Mouse (Mus musculus) megakaryocyte-erythroid progenitor cell, adult 5-6 weeks (primary cell): ENCODE results near the gene Hlf. TPM values are rescaled to one million over a fixed set of nuclear protein-coding genes. Genes with fewer than 3 reads are reported as not detected.

Source experiments
- ATAC-seq: replicated peaks from 2 replicates; pipeline ENCODE4 v1.8.0; 2016; ENCODE audit warnings: mild to moderate bottlenecking, inconsistent platforms; ENCODE audit not compliant: severe bottlenecking, poor library complexity, low FRiP score, low TSS enrichment
- total RNA-seq, 2 experiments: library from RNA; stranded (forward) in 1 of 2; stranded (reverse) in 1 of 2; fragments of 200-1000, 215-1000 nt in 1 of 2; fragments of >200 nt in 1 of 2; fragmentation: Nextera tagmentation in 1 of 2; gene quantifications; 2 replicates each; pipeline ENCODE4 v1.2.3; 2014 to 2017

Hlf gene
- total RNA-seq (2014; fragmentation: Nextera tagmentation) (0.70 and 4.8 TPM in 2 replicates), total RNA-seq (2017) (0.70 and 4.6 TPM in 2 replicates)

DNA sequence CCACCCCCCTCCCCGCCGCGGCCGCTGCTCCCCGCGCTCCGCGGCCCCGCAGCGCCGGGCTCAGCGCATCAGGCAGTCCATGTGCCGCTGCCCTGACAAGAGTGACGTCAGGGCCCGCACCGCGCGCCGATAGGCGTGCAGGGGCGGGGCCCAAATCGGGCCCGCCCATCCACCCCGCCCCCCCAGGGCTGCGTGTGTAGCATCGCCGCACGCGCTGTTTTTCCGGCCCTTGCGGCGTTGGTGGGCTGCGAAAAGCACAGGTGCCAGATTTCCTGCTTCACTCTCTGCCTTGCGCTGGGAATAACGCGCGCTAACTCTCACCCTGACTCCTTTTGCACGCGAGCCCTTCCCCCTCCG lies at the start of gene Hlf:
Gene Hlf (minus strand): TSS at position 79 of the 357 bp plus-strand sequence.
- peak; percentile 86 for ATAC-seq

DNA sequence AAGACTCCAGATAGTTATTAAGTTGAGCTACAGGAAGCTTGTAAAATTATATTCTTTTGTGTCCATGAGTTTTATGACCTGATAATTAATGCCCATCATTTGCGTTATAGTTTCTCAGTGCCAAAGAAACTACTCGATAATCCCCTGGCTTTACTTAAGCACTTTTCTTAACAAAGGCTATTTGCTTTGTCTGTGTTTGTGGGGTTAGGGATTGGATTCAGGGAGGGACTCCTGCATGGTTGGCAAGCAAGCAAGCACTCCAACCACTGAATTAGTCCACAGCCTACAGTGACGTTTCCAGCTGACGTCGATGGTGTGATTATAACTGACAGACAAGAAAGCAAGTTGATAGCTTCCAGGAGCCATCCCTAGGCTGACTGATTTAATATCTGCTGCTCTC lies 48.1 kb upstream of the Hlf start:
- no peak for ATAC-seq

DNA sequence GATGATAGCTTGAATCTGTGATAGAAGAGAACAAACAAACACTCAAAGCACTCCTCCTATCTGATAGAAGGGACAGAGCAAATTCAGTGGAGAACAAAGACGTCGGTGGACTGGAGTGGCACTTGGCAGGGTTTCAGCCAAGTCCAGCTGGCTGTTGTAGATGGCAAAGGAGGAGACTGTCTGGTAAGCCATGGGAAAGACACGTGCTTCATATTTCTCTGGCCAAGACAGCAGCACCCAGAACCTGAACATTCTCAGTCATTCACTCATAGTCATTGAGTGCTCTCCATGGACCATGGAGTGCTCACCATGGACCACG lies 34.5 kb upstream of the Hlf start:
- ATAC-seq, result no peak

DNA sequence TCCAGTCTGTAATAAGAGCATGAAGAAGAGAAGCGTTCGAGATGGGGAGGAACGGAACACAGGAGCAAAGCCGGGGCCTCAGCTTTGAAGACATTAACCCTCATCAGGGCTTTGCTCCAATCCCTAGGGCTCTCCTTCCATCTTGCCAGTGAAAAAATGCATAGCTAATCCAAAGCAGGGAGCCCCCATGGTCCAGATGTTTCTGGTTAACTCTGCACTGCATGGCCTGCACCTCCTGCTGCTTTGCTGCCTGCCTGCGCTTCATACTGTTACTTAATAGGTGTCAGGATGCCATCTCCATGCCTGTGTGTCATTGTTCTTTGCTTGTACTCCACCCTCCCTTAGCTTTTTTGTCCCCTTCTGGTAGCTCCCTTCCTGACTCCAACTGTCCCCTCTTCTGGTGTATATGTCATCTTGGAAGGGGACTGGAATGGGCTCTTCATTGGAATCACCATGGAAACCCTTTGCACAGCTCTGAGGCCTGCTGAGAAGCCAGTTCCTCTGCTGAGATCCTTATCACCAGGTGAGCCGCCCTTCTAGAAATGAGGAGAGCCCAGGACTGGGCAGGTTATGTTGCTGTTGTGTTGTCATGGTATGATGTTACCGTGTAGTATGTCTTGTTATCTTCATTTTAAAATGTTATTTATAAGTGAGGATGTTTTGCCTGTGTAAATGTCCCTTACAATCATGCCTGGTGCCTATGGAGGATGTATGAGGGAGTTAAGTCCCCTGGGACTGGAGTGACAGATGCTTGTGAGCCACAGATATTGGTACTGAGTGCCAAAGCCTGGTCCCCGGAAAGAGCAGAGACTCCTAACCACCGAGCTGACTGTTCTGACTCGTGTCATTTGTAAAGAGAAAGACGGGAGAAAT lies 33.9 kb upstream of the Hlf start:
- no peak for ATAC-seq

DNA sequence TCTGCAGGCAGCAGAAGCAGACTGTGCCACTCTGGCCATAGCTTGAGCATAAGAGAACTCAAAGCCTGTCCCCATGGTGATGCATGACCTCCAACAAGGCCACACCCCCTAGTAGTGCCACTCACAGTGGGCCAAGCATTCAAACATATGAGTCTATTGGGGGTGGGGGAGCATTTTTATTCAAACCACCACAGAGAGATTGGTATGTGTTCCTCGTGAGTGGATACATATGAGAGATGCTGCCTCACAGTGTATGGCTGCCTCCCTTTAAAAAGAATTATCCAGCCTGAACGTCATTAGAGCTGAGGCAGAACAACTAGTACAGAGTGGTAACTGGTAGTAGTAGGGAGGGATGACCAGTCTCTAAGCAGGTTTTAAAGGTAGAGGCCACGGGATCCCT lies 33.2 kb upstream of the Hlf start:
- no peak for ATAC-seq

DNA sequence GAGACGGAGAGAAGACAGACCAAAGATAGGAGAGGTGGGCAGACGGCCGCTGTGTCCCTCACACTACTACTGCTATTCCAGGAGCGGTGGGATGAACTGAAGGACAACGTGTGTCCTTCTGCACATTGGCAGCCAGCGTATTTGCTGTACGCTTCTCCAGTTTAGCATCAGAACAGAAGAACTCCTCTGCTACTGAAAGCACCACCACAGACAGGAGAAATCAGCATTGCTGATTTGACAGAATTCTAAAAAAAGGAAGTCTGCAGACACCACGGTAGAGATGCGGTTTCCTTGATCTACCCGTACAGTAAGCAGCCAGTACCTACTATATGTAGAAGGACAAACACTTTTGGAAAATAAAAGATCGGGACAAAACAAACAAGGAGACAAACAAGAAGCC lies 29.0 kb upstream of the Hlf start:
- no peak for ATAC-seq

DNA sequence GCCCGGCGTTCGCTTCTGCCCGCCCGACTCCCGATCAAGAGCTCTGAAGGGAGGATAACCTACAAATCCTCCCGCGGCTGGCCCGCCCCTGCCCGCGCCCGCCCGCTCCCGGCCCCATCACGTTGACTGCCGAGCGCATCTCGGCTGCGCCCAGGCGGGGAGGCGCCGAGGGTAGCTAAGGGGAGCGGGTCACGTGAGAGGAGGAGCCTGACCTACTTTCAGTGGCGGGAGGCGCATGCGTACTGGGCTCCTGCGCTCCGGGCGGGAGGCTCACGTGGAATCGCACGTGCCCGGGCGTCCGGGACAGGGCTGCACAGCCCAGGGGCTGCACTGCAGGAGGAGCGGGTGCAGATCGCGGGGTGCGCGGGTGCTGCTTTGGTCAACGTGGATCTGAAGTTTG lies 27.2 kb upstream of the Hlf start:
- peak; percentile 96 for ATAC-seq

DNA sequence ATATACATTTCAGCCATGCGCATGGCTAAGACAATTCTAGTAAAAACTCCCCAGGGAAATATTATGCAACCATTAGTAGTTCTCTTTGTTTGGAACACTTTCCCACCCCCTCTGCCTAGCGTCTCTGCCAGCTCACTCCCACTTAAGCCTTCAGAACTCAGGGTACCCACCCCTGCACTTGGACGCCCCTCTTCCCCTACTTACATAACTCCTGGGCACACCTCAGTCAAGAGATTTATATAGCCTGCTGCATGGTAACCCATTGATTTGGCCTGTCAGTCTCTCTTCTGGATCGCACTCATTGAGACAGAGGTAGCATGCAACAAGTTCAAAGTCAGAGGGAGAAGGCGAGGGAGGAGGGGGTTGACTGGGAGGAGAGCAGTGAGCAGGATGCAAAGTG lies 26.3 kb upstream of the Hlf start:
- ATAC-seq, result no peak

DNA sequence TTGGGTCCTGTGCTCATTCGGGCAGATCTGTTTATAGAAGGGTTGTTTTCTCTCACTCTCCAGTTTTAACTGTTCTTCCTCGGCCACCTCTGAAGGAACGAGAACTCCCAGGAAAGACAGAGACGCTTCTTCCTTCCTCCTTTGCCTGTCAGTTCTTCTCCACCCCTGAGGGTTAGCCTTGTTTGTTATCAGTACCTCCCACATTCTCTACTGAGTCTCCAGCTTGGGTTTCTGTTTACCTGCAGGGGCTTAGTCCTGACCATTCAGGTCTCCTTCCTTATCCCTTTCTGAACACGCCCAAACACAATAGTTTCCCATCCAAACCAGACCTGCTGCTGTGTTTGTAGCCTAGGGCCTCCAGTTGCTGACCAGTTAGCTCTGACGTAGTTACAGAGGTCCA lies 8.2 kb upstream of the Hlf start:
- peak; percentile 66 for ATAC-seq

DNA sequence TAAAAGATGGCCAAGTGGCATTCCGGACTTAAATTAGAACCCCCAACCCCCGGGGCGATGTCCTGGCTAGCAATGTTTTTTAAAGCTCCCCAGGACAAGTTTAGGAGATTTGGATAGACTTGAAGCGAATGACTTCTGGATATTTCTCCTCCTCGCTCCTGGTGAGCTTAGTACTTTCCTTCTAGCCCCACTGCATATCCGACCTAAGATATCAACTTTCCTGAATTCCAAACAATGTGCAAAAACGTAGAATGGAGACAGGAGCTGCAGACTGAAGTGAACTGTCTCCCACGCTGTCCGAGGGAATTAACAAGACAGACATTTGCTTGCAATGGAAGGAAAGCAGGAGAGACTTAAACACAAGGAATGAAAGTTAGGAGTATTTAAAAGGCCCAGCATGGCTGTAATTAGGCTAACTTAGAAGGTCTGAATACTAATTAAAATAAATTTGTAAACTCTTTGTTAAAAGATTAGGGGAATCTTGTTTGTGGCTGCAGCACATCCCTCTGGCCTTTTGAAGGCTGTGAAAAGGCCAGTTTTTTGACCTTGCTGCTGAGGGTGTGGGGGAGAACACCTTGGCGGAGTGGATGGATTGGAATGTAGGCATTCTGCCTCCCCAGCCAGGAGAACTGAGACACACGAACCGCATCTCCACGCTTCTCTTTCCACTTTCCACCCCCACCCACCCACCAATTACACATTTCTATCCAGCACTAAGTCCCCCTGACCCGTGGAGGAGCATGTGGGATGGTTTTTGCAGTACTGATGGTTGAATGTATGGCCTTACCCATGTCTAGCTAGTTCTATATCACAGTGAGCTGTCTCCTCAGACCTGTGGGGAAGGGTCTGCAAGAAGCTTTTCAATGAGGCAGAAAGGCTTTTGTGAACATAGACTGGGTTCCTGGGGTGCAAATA lies 833 bp upstream of the Hlf start:
- no peak for ATAC-seq

DNA sequence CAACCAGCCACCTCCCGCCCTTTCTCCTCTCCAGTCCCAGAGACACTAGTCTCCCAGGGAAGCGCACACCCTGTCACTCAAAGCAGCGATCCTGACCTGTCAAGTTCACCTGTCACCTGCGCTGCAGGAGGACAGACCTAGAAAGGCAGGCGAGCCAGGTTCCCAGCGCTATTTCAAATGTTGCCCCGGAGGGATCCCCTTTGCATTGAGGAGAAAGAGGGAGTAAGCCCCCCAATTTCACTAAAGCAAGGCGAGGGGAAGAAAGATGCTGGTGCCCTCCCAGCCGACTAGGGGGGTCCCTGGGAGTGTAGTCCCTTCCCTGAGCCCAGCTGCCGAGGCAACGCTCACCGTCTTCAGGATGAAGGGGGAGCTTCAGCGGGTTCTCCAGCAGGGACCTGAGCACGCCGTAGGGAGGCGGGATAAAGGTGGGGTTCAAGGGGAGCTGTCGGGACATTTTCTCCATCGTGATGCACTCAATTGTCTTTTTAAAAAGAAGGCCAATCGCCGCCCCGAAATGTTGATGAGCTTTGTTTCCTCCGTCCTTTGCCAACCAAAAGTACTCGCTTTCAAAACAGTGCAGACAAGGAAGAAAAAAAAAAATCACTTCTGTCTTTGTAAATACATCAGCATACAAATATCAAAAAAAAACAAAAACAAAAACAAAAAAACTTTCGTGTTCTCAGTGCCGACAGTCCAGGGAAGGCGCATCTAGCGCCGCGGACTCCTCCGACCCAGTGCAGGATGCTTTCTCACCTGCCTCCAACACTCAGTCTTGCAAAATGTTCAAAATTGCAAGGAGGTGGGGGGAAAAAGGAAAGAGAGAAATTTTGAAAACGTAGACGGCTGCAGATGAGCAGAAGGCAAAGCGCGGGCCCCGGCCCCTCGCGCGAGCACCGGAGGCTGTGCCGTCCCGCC lies 536 bp downstream of the Hlf start:
- ATAC-seq, result no peak

DNA sequence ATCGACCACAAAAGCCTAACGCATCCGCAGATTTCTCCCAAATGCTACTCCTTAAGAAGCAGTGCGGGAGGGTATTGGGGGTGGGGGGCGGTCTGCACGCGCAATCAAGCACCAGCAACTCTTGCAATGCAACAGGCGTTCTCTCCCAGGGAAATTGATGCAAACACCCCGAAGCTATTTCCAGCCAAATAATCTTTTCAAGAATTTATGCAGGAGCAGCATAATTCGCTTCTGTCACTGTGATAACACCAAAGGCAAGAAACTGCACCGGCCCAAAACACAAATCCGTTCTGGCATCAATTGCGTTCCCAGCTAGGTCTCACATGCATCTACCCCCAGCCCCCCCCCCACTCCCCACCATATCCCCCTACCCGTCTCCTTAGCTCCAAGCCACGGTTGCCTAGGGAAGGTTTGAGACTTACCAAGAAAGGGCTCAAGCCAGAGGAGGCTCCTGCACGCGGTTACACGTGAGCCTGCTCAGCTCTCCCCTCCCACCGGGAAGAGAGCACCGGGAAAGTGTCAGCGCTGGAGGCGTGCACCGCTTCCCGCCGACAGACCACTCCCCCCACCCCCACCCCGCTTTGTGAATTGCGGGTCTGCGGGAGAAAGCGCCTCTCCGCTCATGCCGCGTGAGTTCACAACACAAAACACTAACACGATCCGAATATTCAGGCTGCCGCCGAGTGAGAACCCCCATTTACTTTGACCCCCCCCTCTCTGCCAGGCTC lies 1.4 kb downstream of the Hlf start:
- ATAC-seq, result no peak

DNA sequence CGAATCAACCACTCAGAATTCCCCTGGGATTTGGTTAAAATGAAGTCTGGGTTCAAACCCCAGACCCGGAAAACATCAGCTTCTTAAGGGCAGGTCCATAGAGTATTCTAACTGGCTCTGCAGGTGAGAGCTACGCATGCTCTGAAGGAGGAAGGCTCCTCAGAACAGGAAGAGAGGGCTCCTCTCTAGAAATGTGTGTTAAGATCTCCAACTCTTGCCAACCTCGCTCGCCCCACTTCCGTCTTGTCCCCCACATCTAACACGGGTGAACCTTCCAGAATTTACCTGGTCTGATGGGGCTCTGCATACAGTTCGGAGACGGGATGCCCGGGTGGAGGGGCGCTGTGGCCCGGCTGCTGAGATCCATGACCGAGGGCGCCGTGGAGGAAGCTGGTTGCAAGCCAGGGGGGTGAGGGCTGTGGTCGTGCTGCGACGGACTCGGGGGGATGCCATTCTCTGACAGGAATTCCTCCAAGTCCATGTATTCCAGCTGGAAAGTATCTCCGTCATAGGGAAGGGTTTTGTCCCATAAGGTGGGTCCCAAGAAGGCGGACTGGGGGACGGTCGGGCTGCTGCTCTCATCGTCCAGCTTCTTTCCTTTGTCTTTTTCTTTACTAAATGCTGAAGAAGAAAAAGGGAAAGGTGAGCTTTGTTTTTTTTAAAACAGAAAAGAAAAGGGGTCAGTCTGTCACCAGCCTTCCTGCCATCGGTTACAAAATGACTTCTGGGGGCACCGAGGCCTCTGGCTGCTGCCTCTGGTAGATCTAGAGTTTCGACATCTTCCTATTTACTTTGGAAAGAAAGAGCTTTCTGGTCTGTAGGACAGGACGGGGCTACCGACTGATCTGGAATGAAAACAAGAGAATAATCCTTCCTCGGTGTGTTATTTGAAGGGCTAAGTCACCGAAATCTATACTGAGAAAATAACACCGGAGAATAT lies 2.9 kb downstream of the Hlf start:
- peak; percentile 49 for ATAC-seq

DNA sequence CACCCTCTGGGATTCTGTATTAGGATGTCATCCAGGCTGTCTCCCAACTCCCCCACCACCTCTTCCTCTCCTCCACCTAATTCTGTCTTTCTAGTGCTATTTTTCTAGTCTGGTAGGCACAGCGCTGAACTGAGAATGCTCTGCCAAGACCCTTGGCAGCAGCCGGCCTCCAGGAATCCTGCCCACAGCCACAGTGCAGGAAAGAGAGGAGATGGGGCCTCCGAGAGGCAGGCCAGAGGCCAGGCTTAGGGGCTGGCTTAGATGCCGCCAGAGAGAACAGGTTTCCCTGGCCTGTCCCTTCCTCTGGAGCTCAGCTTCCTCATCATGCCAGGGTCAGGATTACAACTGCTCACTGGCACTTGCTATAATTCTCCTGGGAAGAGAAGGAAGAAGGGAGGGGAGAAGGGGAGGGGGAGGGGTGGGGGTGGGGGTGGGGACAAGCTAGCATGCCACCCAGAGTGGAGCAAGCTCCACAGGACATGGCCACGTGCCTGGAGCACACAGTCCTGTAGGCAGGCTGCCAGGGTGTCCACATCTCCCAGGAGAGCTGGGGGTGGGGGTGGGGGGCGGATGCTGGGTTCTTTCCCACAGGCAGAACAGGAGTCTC lies 8.6 kb downstream of the Hlf start:
- ATAC-seq, result no peak

DNA sequence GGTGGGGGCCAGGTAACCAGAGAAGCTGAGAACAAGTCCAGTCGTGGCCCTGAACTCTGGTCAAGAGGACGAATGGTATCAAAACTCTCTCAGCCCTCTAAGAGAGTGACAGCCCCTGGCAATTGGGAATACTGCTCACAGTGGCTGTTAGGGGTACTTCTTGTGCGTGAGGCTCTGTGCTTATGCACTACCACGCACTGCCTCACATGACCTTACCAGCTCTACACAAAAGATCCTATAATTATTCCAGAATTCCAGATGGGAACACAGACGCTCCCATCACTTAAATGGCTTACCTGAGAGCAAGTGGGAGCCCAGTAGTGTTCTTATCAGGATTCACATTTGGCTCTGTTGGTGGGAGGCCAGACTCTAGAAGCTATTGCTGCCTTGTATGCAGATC lies 9.6 kb downstream of the Hlf start:
- peak; percentile 89 for ATAC-seq

DNA sequence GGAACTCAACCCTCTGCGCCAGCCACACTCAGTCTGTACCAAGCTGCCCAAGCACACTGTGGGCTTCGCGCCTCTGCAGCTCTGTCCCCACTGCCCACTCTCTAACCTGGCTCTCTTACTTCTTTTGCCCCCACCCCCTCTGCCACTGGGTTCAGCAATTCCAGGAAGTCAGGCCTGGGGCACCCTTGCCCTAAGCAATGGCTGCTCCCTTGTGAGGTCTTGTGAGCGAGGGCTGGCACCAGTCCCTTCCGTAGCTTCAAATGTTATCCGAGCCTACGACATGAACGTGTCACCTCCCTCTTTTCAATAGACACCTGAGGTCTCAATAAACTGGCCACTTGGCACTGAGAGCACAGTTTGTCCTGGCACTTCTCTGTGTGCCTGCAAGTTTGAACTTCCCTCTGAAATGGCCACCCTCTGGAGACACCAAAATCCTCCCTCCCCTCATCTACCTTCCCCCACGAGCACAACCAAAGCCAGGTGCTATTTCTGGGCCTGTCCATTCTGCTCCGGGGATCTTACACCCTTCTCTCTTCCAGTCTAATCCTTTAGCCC lies 10.5 kb downstream of the Hlf start:
- ATAC-seq, result no peak

DNA sequence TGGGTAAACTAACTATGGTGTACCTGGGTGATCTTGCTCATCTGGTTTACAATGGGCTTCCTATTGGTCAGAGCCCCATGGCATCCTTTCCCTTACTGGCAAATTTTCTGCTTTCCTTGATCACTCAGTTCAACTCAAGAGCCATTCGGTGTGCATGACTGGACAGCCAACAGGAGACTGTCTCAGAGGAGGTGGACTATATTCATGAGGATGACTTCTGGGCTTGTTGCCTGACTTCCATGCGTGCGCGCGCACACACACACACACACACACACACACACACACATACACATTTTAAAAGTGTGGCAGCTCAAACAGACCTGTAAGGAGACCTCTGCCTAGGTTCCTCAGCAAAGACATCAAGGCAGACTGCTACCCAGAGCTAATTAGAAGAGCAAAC lies 12.7 kb downstream of the Hlf start:
- no peak for ATAC-seq
